Mouse (Mus musculus) gastrocnemius, adult 18-20 months (tissue): ENCODE data around the gene Cmip. TPM values are rescaled to one million over a fixed set of nuclear protein-coding genes. Genes with fewer than 3 reads are reported as not detected.

Experiments
- DNase-seq: peaks from one replicate; pipeline ENCODE4 v3.0.0; 2021; ENCODE audit warnings: low spot score
- total RNA-seq, 2 experiments: library from RNA; stranded (reverse); gene quantifications; 2 replicates each; pipeline ENCODE4 v1.2.3; 2021

The Cmip gene
- total RNA-seq, 2 experiments from 2014 or later = 6.8 to 8.5 TPM

- DNase-seq = no peak
Observed at GRCm38 (mm10) chr8:117294812-117295211, 37.9 kb downstream of the Cmip start.

- DNase-seq = no peak
Observed at GRCm38 (mm10) chr8:117297913-117298518, 41.2 kb downstream of the Cmip start.

GRCm38 (mm10) chr8:117299204-117299603, 42.3 kb downstream of the Cmip start:
- no peak for DNase-seq

DNA sequence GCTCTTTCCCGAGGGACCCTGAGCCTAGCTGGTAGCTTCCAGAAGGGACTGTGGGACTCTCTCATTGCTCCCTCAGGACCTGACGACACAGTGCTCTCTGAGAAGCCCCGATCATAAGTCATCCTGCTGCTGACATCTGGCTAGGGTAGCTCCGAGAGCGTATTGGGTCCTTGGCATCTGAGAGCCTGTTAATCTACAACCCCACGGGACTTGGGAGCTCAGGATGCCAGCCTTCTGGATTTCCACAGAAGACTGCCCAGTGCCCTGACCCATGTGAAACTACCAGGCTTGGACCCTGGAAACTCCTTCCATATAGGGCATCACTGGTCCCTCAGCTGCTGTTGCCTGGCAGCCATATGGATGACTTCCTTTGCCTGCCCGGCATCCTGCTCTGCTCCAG, 43.3 kb downstream of the Cmip start:
- DNase-seq = no peak

DNA sequence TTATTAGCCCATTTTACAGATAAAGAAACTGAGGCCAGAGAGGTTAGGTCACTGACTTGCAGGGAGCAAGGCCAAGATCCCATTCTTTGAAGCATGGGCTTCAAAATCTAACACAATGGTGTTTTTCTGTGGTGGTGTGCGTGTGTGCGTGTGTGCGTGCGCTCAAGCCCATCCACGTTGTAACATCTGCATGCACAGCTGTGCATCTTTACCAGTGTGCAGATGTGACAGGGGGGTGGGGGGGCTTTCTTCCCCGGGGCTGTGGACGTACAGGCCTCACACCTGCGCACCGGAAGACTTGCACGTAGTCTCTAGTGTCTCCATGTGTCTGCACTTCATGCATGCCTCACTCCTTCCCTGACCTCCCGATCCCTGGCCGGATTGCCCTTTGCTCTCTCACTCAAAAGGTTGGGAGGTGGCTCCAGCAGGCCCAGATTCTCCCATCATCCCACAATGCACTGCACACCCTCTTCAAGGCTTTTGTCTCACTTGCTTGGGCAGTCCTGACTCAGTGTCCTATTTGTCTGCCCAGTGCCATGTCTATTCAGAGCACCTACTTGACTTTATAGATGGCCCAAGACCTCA, 44.7 kb downstream of the Cmip start:
- DNase-seq = no peak

DNA sequence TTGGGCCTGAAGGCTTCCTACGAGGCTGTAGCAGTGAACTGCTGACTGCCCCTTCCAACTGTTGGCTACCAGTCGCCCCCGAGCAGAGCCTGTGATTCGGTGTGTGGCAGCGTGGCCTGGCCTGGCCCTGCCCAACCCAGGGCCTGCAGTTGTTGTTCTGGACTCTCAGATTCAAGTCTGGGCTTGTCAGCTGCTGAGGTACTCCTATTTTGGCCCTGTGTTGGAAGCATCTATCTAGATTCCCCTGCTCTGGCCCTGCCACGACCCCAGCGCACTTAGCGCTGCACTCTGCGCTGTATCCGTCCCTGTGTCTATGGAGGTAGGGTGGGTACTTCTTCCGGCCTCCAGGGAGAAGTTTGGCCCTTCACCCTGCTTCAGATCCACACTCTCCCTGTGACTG, 45.2 kb downstream of the Cmip start:
- no peak for DNase-seq

GRCm38 (mm10) chr8:117303666-117304065, 46.8 kb downstream of the Cmip start:
- peak; percentile 27 for DNase-seq

- DNase-seq = no peak
Observed at GRCm38 (mm10) chr8:117305405-117305804, 48.5 kb downstream of the Cmip start.

- no peak for DNase-seq
Observed at GRCm38 (mm10) chr8:117306756-117307155, 49.9 kb downstream of the Cmip start.

GRCm38 (mm10) chr8:117307221-117307620, 50.4 kb downstream of the Cmip start:
- no peak for DNase-seq

GRCm38 (mm10) chr8:117308303-117309095, 51.6 kb downstream of the Cmip start:
- no peak for DNase-seq

GRCm38 (mm10) chr8:117309653-117310274, 52.9 kb downstream of the Cmip start:
- DNase-seq = no peak

DNA sequence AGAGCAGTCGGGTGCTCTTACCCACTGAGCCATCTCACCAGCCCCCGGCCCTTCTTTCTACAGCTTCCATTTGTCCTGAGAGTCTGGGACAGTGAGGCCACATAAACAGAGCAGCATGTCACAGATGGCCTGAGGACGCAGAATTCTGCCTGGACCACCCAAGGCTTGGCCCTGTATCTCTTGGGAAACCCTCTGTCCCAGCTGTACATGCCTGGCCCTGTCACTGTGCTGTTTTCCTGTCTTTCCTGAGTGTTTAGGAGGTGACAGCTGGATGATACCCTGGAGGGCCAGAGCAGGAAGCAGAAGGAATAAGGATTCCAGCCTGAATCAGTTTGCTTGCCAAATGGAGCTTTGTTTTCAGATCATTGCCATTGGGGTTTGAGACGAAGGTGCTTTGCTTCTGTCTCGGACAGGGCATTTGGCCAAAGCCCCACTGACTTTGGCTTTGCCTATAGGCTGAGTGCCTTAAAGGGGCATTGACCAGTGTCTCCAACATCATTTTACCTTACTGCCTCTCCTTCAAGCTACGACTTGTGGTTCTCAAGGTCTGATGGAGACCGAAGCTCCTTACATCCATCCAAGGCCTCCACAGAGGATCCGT, 54.2 kb downstream of the Cmip start:
- DNase-seq = no peak

- peak; percentile 28 for DNase-seq
Observed at GRCm38 (mm10) chr8:117314308-117314953, 57.6 kb downstream of the Cmip start.

- no peak for DNase-seq
Observed at GRCm38 (mm10) chr8:117315727-117316126, 58.9 kb downstream of the Cmip start.

DNA sequence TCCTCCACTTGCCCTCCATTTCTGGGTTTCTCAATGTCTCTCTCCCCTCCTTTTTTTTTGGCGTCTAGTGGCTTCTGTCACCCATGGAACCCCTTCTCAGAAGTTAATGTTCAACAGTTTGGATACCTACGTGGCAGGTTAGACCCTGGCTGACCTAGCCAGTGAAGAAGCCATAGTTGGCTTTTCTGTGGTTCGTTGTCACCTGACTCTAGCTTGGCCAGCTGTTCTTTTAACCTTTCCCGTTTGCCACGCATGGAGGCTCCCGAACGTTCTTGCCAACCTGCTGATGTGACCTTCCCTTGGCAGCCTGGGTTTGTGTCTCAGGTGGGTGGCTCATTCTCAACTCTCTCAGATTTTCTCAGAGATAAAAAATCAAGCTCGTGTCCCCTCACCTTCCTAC, 60.6 kb downstream of the Cmip start:
- DNase-seq = no peak

DNA sequence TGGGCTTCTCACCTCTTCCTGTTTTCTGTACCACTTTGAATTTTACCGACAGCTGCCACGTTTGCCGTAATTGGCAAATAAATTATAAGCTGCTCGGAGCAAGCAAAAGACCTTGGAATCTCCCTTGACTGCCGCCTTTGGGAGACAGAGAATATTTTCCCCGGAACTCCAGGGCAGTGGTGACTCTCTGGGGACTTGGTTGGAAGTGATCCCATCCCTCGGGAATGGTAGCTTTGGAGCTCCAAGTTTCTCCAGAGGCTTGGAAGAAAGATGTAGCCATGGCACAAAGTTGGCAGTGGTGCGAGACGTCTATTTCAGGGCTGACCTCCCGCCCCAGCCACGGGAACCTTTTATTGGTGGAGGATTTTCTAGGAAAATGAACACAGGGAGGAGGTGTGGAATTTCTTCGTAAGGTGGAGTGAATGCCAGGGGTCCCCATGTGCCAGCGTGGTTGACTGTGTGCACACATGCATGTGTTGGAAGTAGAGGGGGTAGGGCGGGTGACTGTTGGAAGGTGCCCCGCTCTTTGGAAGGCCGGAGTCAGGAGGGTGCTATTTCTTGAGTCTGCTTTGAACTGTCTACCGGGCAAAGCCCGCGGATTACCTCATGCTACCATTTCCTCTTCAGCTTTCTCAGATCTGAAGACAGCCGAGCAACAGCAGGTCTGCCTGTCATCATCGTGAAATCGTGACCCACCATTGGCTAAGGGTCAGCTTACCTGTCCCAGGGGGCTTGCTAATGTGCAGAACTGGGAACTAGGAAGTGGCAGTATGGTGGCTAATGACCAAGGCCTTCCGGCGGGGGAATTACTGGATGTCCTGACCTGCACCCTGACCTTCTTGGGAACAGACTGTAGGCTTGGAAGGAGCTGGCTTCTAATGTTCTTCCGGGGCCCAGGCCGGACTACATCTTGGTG, 62.3 kb downstream of the Cmip start:
- no peak for DNase-seq

GRCm38 (mm10) chr8:117320616-117321015, 63.8 kb downstream of the Cmip start:
- no peak for DNase-seq

DNA sequence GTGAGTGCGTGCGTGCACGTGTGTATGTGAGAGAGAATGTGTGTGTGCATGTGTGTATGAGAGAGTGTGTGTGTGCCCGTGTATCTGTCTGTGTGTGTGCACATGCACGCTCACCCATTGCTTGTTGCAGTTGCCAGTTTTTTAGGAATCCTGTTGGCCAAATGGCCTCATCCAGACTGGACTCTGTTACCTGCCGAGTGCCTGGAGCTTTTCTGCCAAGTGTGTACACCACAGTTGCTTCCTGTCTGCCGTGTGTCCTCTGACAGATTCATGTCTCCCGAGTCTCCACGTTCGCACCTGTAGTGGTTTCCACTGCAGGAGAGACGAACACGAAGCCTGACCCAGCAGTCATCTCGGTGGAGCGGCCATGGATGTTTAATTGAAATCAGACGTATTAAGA, 64.4 kb downstream of the Cmip start:
- no peak for DNase-seq

DNA sequence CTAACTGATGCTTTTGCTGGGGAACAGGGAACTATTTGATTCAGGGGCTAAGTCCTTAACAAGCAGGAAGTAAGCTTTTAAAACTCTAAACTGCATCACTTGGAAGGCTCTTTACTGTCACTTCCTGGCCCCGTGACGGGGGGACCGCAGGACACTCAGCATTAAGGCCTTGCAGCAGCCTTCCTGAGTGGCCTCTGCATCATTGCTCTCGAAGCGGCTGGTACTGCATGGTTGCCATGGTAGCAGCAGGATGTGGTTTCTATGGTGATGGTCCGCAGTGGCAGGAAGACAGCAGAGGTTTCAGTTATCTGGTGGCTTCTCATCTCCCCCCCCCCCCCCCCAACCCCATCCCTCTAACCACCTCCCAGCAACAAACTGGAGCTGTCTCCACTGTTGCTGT, 65.2 kb downstream of the Cmip start:
- no peak for DNase-seq
